Mouse (Mus musculus) hindbrain, embryonic 14.5 days (tissue): ENCODE measurements at regions not wholly inside any gene's neighbourhood (a gene's known extent, or its start where the extent isn't known, plus 50 kb on each side); places are given as distances from the start of the nearest gene placed in this dataset.
A peak's percentile ranks its signal among the peaks of the same experiment; 100 is the strongest.

Experiments
- ATAC-seq: fragments of 200-750 bp; cut with Nextera tagmentation; 2 replicates; pipeline ENCODE4 v1.8.0; 2017; ENCODE audit warnings: moderate number of reproducible peaks, mild to moderate bottlenecking, moderate TSS enrichment, moderate library complexity; ENCODE audit not compliant: low FRiP score
- DNase-seq: peaks from one replicate; pipeline ENCODE4 v3.0.0-alpha.2; 2015; ENCODE audit warnings: low spot score
- H3K27ac ChIP-seq: fragments of 300-500 bp; sonication (generic); 2 replicates; pipeline ENCODE4 v1.5.1; 2014; ENCODE audit warnings: mild to moderate bottlenecking, moderate library complexity
- H3K27me3 ChIP-seq: fragments of 300-500 bp; sonication (generic); 2 replicates; pipeline ENCODE4 v1.6.1; 2014; ENCODE audit warnings: mild to moderate bottlenecking, low read length, mixed read lengths; ENCODE audit not compliant: control insufficient read depth, insufficient read depth
- H3K36me3 ChIP-seq: fragments of 300-500 bp; sonication (generic); replicated peaks from 2 replicates; pipeline ENCODE4 v1.6.1; 2014; ENCODE audit not compliant: control insufficient read depth, insufficient read depth
- H3K4me1 ChIP-seq: fragments of 300-500 bp; sonication (generic); replicated peaks from 2 replicates; pipeline ENCODE4 v1.6.1; 2014; ENCODE audit warnings: antibody characterized with exemption, low read length, mixed read lengths; ENCODE audit not compliant: control insufficient read depth, insufficient read depth
- H3K4me2 ChIP-seq: fragments of 300-500 bp; sonication (generic); replicated peaks from 2 replicates; pipeline ENCODE4 v1.6.1; 2014; ENCODE audit warnings: mild to moderate bottlenecking, moderate library complexity
- H3K4me3 ChIP-seq: fragments of 300-500 bp; sonication (generic); replicated peaks from 2 replicates; pipeline ENCODE4 v1.5.1; 2014; ENCODE audit warnings: mild to moderate bottlenecking, low read length
- H3K9ac ChIP-seq: fragments of 300-500 bp; sonication (generic); 2 replicates; pipeline ENCODE4 v1.6.1; 2014
- H3K9me3 ChIP-seq: fragments of 300-500 bp; sonication (generic); 2 replicates; pipeline ENCODE4 v1.6.1; 2016; ENCODE audit warnings: low read length; ENCODE audit not compliant: control insufficient read depth
- WGBS: fragments of 180-500 bp; shearing (Covaris S2); extraction: QIAGEN DNeasy Blood & Tissue Kit; methylation state at CpG from one replicate; pipeline ENCODE4 v1.1.7; 2014; 5-methylcytosine and 5-hydroxymethylcytosine counted together

DNA sequence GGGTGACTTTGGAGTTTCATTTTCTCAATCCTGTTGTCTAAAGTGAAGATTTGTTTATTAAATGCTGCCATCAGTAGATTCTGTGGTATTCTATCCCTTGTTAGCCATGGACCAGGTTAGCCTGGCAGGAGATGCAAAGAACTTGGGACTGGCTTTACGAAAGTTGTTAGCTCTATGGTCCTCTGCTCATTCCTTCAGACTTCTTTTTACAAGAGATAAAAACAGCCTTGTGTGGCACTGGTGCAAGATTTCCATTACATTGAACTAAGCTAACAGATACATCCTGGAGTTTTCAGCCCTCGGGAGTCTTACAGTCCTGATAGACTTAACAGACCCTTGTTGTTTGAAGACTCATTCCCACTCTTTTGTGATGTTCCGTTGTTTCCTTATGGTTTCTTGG lies 108.1 kb upstream of the Pum3 start:
- Histone ChIP-seq H3K27ac (no peak overlapping the region), H3K36me3 (no peaks in the 10 kb centered on the region), H3K27me3 (0 out of 2 replicates have a peak, but pooled peaks cover 3% of the 10 kb centered on the region), H3K4me3 (no peak overlapping the region), H3K9ac (no peak overlapping the region), H3K9me3 (no peaks in the 10 kb centered on the region), H3K4me1 (no peaks in the 10 kb centered on the region), H3K4me2 (no peak overlapping the region)
- ATAC-seq (no peak), DNase-seq (no peak)
- WGBS = 86% methylated on average over 3 of the region's 3 CpGs

DNA sequence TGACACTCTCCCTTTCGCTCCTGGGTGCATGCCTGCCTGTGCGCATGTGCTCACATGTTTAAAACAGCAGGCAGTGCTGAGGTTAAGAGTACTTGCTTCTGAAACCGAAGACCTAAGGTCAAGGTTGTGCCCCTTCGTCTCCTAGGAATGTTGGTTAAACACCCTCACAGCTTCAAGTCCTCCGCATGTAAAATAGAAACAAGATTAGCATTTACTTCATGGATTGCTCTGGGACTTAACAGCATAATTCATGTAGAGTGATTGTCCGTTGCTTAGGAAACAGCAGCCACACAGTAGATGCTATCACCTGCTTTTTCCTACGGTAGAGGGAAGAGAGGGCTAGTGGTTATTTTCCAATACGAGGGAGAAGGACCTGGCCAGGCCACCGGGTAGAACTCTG lies 107.4 kb upstream of the Pum3 start:
- H3K36me3 ChIP-seq = no peaks in the 10 kb centered on the region
- 0 out of 2 replicates have a peak, but pooled peaks cover 3% of the 10 kb centered on the region for H3K27me3 ChIP-seq
- DNase-seq (no peak), ATAC-seq (no peak)
- no peaks in the 10 kb centered on the region for H3K9me3 ChIP-seq
- H3K4me3 ChIP-seq = no peak overlapping the region
- 50% methylated on average over 9 of the region's 9 CpGs for WGBS
- no peak overlapping the region for H3K27ac ChIP-seq
- no peak overlapping the region for H3K4me2 ChIP-seq
- no peaks in the 10 kb centered on the region for H3K4me1 ChIP-seq
- H3K9ac ChIP-seq = no peak overlapping the region

DNA sequence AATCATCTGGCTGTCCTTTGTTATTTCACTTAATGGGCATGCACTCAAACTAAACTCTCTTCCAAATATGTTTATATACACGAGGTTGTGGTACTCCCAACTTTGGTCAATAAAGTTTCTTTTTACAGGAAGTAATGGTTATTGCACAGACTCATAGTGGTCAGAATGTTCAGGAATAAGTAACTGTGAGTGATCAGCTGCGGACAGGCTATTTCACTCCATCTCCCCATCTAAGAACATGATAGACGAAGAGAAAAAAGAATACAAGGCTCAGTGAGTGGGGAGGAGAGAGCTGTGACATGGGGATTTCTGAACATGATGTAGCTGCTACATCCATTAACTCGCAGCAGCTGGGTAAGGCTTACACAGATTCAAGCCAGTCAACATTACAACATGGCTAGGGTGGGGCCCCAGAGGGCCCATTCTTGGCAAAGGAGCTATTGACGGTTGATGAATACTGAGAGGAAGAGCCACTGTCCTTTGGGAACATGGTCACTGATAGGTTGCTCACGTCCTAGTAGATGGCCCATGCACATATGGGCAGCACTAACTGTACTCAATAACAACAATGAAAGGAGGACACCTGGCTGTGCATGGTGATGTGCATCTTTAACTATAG lies 98.4 kb upstream of the Pum3 start:
- DNase-seq (no peak), ATAC-seq (no peak)
- Histone ChIP-seq H3K36me3 (no peaks in the 10 kb centered on the region), H3K4me2 (no peak overlapping the region), H3K9ac (no peak overlapping the region), H3K9me3 (no peaks in the 10 kb centered on the region), H3K4me3 (no peak overlapping the region), H3K27ac (no peak overlapping the region), H3K4me1 (no peaks in the 10 kb centered on the region), H3K27me3 (no peaks in the 10 kb centered on the region)
- 90% methylated on average over 6 of the region's 6 CpGs for WGBS

DNA sequence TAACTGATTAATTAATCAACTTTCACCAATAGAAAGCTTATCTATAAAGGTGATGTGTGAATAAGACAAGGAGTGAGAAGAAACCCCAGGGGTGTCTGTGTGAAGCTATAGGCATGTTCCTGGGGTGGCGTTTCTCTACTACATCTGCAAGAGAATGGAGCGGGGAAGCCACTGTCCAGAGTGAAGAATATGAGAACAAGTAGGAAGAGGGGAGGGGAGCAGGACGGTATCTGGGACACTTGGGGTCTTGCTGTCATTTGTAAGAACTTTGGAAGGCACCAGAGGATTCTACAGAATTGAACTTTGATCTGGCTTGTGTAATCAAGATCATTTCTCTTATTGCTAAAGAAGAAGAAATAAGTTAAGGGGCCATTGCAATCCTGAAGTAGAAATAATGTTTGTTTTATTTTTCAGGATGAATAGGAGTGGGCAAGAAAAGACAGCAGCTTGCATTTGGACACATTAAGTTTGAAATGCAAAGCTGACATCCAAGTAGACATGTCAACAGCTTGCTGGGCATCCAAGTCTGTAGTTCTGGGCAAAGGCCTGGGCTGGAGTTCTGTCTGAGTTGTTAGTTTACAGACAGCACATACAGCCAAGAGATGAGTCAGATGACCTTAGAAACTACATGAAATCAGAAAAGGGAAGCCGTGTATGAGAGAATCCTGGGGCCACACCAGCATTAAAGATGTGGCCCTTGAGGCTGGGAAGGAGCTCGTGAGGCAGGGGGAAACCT lies 89.9 kb upstream of the Pum3 start:
- no peak overlapping the region for H3K4me2 ChIP-seq
- 89% methylated on average over 5 of the region's 5 CpGs for WGBS
- H3K4me3 ChIP-seq = no peak overlapping the region
- DNase-seq (no peak), ATAC-seq (no peak)
- no peaks in the 10 kb centered on the region for H3K9me3 ChIP-seq
- H3K36me3 ChIP-seq = no peaks in the 10 kb centered on the region
- no peaks in the 10 kb centered on the region for H3K4me1 ChIP-seq
- no peak overlapping the region for H3K27ac ChIP-seq
- H3K9ac ChIP-seq = no peak overlapping the region
- H3K27me3 ChIP-seq = no peaks in the 10 kb centered on the region

DNA sequence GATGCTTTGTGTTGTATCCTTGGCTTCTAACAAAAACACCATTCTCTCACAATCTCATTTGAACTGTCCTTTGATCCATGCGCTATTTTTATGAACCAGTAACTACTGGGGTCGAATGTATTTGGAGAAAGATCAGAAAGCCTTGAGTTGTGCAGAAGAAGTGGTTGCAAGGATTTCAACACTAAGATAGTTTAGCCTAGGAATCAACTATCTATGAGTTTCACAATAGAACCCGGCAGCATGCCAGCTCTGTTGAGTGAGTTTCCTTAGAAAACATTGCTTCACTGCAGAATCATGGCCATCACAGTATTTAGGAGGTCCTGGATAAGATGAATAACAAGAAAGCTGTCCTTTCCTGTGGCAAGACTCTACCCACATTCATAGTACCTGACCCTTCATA lies 84.6 kb upstream of the Pum3 start:
- WGBS = 92% methylated on average over 3 of the region's 3 CpGs
- no peak for ATAC-seq

DNA sequence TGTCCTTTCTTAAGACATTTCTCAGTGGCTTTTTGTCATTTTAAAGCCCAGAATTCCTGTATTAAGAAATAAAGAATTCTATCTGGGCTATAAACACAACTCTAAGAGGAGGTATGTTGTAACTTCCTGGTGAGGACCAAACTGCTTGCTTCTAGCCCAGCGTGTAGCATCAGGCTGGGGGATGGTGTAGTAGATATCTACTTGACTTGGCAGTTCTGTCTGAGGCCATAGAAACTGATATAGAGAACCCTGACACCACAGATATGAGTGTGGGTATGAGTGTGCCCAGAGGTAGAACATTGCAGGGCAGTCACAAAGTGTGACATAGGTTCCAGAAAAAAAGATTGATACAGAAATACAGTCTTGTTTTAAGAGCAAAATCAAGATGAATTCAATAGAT lies 83.9 kb upstream of the Pum3 start:
- WGBS = 94% methylated on average over 1 of the region's 1 CpGs
- 0 out of 2 replicates have a peak, but pooled peaks cover 3% of the 10 kb centered on the region for H3K4me1 ChIP-seq
- no peak overlapping the region for H3K4me2 ChIP-seq
- ATAC-seq (no peak), DNase-seq (no peak)
- no peaks in the 10 kb centered on the region for H3K9me3 ChIP-seq
- no peak overlapping the region for H3K9ac ChIP-seq
- H3K27ac ChIP-seq = no peak overlapping the region
- no peaks in the 10 kb centered on the region for H3K36me3 ChIP-seq
- H3K27me3 ChIP-seq = no peaks in the 10 kb centered on the region
- no peak overlapping the region for H3K4me3 ChIP-seq

More for the DNA sequence above, 84.6 kb upstream of the Pum3 start:
- Histone ChIP-seq H3K4me2 (no peak overlapping the region), H3K9ac (no peak overlapping the region), H3K36me3 (no peaks in the 10 kb centered on the region), H3K4me1 (0 out of 2 replicates have a peak, but pooled peaks cover 3% of the 10 kb centered on the region), H3K27me3 (no peaks in the 10 kb centered on the region), H3K9me3 (no peaks in the 10 kb centered on the region), H3K4me3 (no peak overlapping the region), H3K27ac (no peak overlapping the region)
- DNase-seq = no peak

DNA sequence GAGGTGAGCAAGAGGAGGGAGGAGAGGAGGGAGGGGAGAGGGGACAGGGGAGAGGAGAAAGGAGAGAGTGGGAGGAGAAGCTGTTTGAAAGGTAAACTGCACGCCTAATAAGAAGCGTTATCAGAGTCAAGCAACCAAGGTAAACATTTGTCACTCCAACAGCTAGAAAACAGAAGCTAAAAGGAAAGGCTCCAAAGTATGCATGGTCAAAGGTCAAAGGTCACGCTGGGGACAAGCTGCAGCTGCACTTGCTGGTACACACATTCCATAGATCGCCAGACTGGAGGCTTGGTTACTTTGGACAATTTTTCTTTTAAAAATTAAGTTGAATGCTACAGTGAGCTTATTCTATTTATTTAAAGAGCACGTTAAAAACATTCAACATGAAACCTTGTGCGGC lies 81.7 kb upstream of the Pum3 start:
- Histone ChIP-seq H3K4me3 (no peak overlapping the region), H3K27ac (no peak overlapping the region), H3K36me3 (no peaks in the 10 kb centered on the region), H3K27me3 (no peaks in the 10 kb centered on the region), H3K4me1 (0 out of 2 replicates have a peak, but pooled peaks cover 3% of the 10 kb centered on the region), H3K9ac (no peak overlapping the region), H3K9me3 (no peaks in the 10 kb centered on the region), H3K4me2 (no peak overlapping the region)
- 33% methylated on average over 6 of the region's 6 CpGs for WGBS
- ATAC-seq (no peak), DNase-seq (no peak)

DNA sequence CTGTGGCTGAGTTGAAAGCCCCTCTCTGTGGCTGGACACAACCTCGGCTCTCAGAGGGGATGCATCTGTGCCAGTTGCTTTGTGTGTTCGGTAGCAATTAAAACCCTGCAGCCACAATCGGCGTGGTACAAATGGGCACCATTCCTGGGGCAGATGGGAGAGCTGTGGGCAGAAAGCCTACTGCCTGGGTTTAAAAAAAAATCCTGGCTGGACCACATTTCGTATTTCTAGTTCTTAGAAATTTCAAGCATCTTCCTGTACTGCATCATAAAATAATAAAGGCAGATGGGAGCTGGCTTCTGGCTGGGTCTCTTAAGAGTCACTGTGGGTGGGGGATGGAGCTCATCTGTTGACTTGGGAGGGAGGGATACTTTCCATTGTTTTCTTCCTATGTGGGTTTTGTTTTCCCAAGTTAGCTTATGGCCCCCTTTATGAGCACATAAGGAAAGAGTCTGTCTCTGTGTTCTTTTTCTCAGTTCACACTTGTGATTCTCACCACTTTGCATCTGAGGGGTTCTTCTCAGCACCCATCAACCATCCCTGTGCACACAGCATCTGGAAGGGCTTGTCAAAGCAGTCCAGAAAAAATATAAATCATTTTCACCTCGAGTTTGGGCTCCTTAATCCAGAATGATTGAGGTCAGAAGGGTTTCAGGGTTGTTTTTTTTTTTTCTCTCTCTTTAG lies 80.5 kb upstream of the Pum3 start:
- Histone ChIP-seq H3K36me3 (no peaks in the 10 kb centered on the region), H3K4me3 (no peak overlapping the region), H3K4me2 (no peak overlapping the region), H3K27ac (no peak overlapping the region), H3K9me3 (no peaks in the 10 kb centered on the region), H3K27me3 (no peaks in the 10 kb centered on the region), H3K9ac (no peak overlapping the region), H3K4me1 (0 out of 2 replicates have a peak, but pooled peaks cover 3% of the 10 kb centered on the region)
- WGBS = 66% methylated on average over 6 of the region's 6 CpGs
- DNase-seq (peak; percentile 25), ATAC-seq (no peak)

DNA sequence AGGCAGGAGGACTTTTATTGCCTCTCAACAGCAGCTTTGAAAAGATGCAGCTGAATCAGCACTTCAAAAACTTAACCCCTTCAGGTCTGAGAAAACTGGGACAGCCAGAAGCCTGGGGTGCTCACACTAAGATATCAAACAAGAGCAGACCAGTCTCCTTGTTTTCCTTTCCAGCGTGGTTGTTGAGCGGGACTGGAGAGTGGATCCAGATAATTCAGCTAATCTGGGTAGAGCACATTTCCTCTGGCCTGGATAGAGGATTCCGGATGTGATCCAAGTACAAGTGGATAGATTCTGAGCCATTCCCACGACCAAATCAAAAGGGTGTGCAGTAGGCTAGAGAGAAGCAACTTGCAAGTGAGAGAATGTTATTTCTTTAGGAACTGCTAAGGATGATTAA lies 68.7 kb upstream of the Pum3 start:
- no peak overlapping the region for H3K27ac ChIP-seq
- no peaks in the 10 kb centered on the region for H3K9me3 ChIP-seq
- no peaks in the 10 kb centered on the region for H3K4me1 ChIP-seq
- no peaks in the 10 kb centered on the region for H3K36me3 ChIP-seq
- DNase-seq = no peak
- WGBS = 91% methylated on average over 4 of the region's 4 CpGs
- no peak overlapping the region for H3K9ac ChIP-seq
- no peak overlapping the region for H3K4me2 ChIP-seq
- no peaks in the 10 kb centered on the region for H3K27me3 ChIP-seq
- ATAC-seq = no peak
- no peak overlapping the region for H3K4me3 ChIP-seq
